Mouse (Mus musculus) hindbrain, embryonic 15.5 days (tissue): ENCODE data around the gene Prkch. TPM values are rescaled to one million over a fixed set of nuclear protein-coding genes. Genes with fewer than 3 reads are reported as not detected.
A peak's percentile ranks its signal among the peaks of the same experiment; 100 is the strongest.
"Not testable (repeated sequence)": the region's sequence is repeated elsewhere in the genome, so short reads cannot be mapped to it uniquely, and the experiment has no call there.

Source experiments
- ATAC-seq: fragments of 200-750 bp; cut with Nextera tagmentation; 2 replicates; pipeline ENCODE4 v1.8.0; 2017; ENCODE audit warnings: low read depth, moderate number of reproducible peaks, moderate TSS enrichment; ENCODE audit not compliant: low FRiP score
- H3K27ac ChIP-seq: fragments of 300-500 bp; sonication (generic); replicated peaks from 2 replicates; pipeline ENCODE4 v1.5.1; 2015; ENCODE audit warnings: mild to moderate bottlenecking, inconsistent platforms
- H3K27me3 ChIP-seq: fragments of 300-500 bp; sonication (generic); 2 replicates; pipeline ENCODE4 v1.6.1; 2015; ENCODE audit warnings: control low read depth, inconsistent platforms
- H3K36me3 ChIP-seq: fragments of 300-500 bp; sonication (generic); 2 replicates; pipeline ENCODE4 v1.6.1; 2015; ENCODE audit warnings: control low read depth, inconsistent platforms
- H3K4me1 ChIP-seq: fragments of 300-500 bp; sonication (generic); replicated peaks from 2 replicates; pipeline ENCODE4 v1.6.1; 2015; ENCODE audit warnings: control low read depth, inconsistent platforms
- H3K4me2 ChIP-seq: fragments of 300-500 bp; sonication (generic); 2 replicates; pipeline ENCODE4 v1.6.1; 2015; ENCODE audit warnings: moderate library complexity, mild to moderate bottlenecking, inconsistent platforms
- H3K4me3 ChIP-seq: fragments of 300-500 bp; sonication (generic); 2 replicates; pipeline ENCODE4 v1.5.1; 2015; ENCODE audit warnings: mild to moderate bottlenecking, inconsistent platforms
- H3K9ac ChIP-seq: fragments of 300-500 bp; sonication (generic); 2 replicates; pipeline ENCODE4 v1.6.1; 2015; ENCODE audit warnings: inconsistent platforms
- H3K9me3 ChIP-seq: fragments of 300-500 bp; sonication (generic); 2 replicates; pipeline ENCODE4 v1.6.1; 2016; ENCODE audit warnings: control low read depth, inconsistent platforms
- WGBS: fragments of 180-500 bp; shearing (Covaris S2); methylation state at CpG from one replicate; pipeline ENCODE4 v1.1.7; 2015; 5-methylcytosine and 5-hydroxymethylcytosine counted together
- polyA plus RNA-seq: library from polyadenylated mRNA; unstranded; fragments of >200 nt; fragmentation: Nextera tagmentation; extraction: Ambion mirVana; gene quantifications from 2 replicates; pipeline ENCODE4 v1.2.1, GENCODE M21; 2015

The Prkch gene
- 7.8 and 8.6 TPM in 2 replicates for polyA plus RNA-seq

DNA sequence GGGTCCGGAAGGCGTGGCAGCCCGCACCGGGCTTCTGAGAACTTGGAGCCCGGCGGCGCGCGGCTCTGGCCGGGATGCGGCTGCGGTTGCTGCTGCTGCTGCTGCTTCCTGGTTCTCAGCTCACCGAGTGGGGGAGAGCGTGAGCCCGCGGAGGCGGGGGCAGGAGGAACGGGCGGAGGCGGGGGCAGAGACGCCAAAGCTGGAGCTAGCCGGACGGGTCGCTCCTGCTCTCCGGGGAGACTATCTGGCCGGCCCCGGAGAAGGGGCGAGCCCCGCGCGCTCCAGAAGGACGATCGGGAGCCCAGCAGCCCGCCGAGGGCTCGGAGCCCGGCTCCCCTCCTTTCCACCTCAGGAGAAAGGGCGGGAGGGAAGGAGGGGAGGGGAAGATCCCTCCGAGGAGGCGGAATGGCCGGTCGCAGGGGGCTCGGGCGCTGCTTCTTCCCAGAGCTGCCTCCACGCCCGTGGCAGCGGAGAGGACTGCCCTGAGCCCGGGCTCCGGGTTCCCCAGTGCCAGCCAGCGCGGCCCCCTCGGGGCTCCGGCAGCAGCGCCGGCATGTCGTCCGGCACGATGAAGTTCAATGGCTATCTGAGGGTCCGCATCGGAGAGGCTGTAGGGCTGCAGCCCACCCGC, at the start of gene Prkch:
Gene Prkch, plus strand, starts transcription at position 187 of the 631 bp plus-strand sequence.
- peak; percentile 93 for ATAC-seq
- H3K9ac ChIP-seq: peak within 1 kb of the TSS; percentile 75
- H3K27me3 ChIP-seq: peaks cover 11% of the 10 kb centered on the region; the same call in 1 of the 2 replicates
- H3K4me3 ChIP-seq: peak within 1 kb of the TSS; percentile 82
- H3K4me1 ChIP-seq: peaks cover 20% of the 10 kb centered on the region
- no peaks in the 10 kb centered on the region for H3K9me3 ChIP-seq
- H3K36me3 ChIP-seq: no peaks in the 10 kb centered on the region
- peak within 1 kb of the TSS; percentile 66 for H3K27ac ChIP-seq
- peak within 1 kb of the TSS; percentile 90 for H3K4me2 ChIP-seq
- WGBS: under 1% methylated on average over 53 of the region's 61 CpGs

- Histone ChIP-seq H3K4me1 (no peaks in the 10 kb centered on the region), H3K36me3 (no peaks in the 10 kb centered on the region), H3K4me3 (no peak overlapping the region), H3K27ac (no peak overlapping the region), H3K9ac (no peak overlapping the region), H3K27me3 (peaks cover 8% of the 10 kb centered on the region), H3K9me3 (no peaks in the 10 kb centered on the region), H3K4me2 (peak overlapping the region; percentile 18; the same call in 1 of the 2 replicates)
- 26% methylated on average over 17 of the region's 17 CpGs for WGBS
- no peak for ATAC-seq
Observed at GRCm38 (mm10) chr12:73537499-73538138, 47.0 kb upstream of the Prkch start.

GRCm38 (mm10) chr12:73538139-73538508, 46.5 kb upstream of the Prkch start:
- H3K9ac ChIP-seq, ATAC-seq, H3K27ac ChIP-seq, H3K4me1 ChIP-seq, H3K9me3 ChIP-seq, H3K36me3 ChIP-seq, H3K4me3 ChIP-seq: not testable (repeated sequence)
- Histone ChIP-seq H3K4me2 (peak overlapping the region; percentile 18; the same call in 1 of the 2 replicates), H3K27me3 (peaks cover 14% of the 10 kb centered on the region)
- 70% methylated on average over 3 of the region's 3 CpGs for WGBS

DNA sequence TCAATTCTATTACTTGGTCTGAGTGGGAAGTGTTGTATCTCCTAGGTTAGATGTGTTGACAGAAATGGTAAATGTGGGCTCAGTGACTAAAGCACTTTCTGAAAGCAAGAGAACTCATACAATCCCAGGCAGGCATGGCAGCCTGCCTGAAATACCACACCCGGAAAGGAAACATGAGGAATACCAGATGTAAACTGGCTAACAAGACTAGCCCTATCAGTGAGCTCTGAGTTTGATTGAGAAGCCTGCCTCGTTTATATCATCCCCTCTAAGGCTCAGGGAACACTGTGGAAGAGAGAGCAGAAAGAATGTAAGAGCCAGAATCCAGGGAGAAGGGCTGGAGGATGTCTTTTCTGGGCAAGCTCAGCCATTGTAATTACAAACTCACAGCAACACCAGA, 45.4 kb upstream of the Prkch start:
- peaks cover 21% of the 10 kb centered on the region for H3K27me3 ChIP-seq
- no peak for ATAC-seq
- no peak overlapping the region for H3K4me2 ChIP-seq
- H3K27ac ChIP-seq: no peak overlapping the region
- no peak overlapping the region for H3K9ac ChIP-seq
- no peaks in the 10 kb centered on the region for H3K9me3 ChIP-seq
- H3K4me3 ChIP-seq: no peak overlapping the region
- no peaks in the 10 kb centered on the region for H3K36me3 ChIP-seq
- 33% methylated on average over 2 of the region's 2 CpGs for WGBS
- H3K4me1 ChIP-seq: no peaks in the 10 kb centered on the region

- Histone ChIP-seq H3K4me3 (no peak overlapping the region), H3K4me1 (peaks cover 3% of the 10 kb centered on the region), H3K36me3 (no peaks in the 10 kb centered on the region), H3K9me3 (no peaks in the 10 kb centered on the region), H3K27me3 (peaks cover 33% of the 10 kb centered on the region), H3K27ac (no peak overlapping the region), H3K9ac (no peak overlapping the region), H3K4me2 (no peak overlapping the region)
- no peak for ATAC-seq
- WGBS: 81% methylated on average over 2 of the region's 2 CpGs
Observed at GRCm38 (mm10) chr12:73540402-73540801, 44.2 kb upstream of the Prkch start.

GRCm38 (mm10) chr12:73543191-73543590, 41.4 kb upstream of the Prkch start:
- H3K27me3 ChIP-seq: peaks cover 61% of the 10 kb centered on the region
- no peak overlapping the region for H3K4me2 ChIP-seq
- peaks cover 14% of the 10 kb centered on the region for H3K4me1 ChIP-seq
- WGBS: 93% methylated on average over 5 of the region's 5 CpGs
- H3K4me3 ChIP-seq: no peak overlapping the region
- no peak for ATAC-seq
- H3K9me3 ChIP-seq: no peaks in the 10 kb centered on the region
- H3K36me3 ChIP-seq: no peaks in the 10 kb centered on the region
- no peak overlapping the region for H3K27ac ChIP-seq
- H3K9ac ChIP-seq: no peak overlapping the region

DNA sequence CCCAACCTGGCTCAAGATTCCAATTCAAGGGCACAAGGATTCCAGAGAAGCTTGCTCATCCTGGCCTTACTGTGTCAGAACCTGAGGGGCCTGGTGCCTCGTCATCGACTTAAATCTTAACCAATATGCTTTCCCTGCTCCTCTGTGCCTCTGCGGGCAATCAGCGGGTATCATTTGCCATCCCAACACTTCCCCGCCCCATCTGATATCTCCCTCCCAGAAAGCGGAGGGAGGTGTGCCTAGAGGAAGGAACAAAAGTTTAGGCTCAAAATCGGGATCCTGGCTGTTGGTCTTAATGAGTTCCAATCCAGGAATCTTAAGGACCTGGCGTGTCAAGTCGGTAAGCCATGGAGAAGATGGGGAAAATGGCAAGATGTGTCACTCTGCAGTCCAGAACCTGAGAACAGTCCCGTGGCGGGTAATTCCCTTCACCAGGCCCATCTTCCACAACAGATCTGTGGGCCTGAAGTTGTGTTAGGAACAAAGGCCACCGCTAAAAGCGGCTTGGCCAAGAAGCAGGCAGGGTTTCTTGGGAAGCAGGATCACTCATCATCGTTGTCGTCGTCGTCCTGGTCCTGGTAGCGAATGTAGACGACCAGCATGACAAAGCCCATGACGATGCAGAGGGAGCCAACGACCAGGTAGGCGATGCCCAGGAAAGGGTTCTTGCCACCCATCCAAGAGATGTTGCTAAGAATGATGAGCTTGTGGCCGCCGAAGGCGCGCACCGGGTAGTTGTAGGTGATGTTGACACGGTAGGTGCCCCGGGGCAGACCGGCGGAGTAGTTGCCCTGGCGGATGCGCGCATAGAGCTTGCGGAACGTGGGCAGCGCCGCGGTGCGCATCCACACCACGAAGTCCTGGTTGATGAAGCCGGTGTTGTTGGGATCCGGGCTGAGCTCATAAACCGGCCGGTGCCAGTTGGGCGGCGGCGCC, 39.6 kb upstream of the Prkch start:
- Histone ChIP-seq H3K4me1 (peaks cover 14% of the 10 kb centered on the region), H3K27me3 (peaks cover 78% of the 10 kb centered on the region), H3K9ac (no peak overlapping the region), H3K36me3 (no peaks in the 10 kb centered on the region), H3K4me2 (peak overlapping the region; percentile 51), H3K27ac (no peak overlapping the region), H3K9me3 (no peaks in the 10 kb centered on the region), H3K4me3 (peak overlapping the region; percentile 29)
- 14% methylated on average over 48 of the region's 48 CpGs for WGBS
- no peak for ATAC-seq

DNA sequence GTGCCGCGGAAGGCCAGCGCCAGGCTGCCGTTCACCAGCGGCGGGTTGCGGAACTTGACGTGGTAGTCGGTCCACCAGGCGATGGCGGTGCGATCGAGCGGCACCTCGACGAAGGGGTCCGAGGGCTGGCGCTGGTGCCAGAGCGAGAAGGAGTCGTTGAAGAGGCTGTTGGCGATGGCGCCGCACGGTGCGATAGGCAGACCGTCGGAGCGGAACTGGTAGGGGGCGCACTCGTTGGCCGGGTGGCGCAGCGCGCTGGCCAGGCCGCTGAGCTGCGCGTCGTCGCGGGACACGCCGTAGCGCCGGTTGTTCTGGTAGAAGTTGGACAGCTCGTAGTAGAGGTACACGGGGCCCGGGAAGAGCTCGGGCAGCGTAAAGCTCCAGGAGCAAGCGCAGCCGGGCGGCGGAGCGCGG, 38.9 kb upstream of the Prkch start:
- H3K9ac ChIP-seq: no peak overlapping the region

GRCm38 (mm10) chr12:73546086-73546711, 38.4 kb upstream of the Prkch start, which contains the start of gene Tmem30b:
Tmem30b (minus strand) TSS chr12:73546392.
- Histone ChIP-seq H3K27ac (no peak within 1 kb of the TSS), H3K4me1 (peaks cover 14% of the 10 kb centered on the region), H3K4me3 (peak within 1 kb of the TSS; percentile 29), H3K9ac (no peak within 1 kb of the TSS), H3K9me3 (no peaks in the 10 kb centered on the region), H3K27me3 (peaks cover 86% of the 10 kb centered on the region), H3K36me3 (no peaks in the 10 kb centered on the region), H3K4me2 (peak within 1 kb of the TSS; percentile 51)
- ATAC-seq: no peak
- 5% methylated on average over 32 of the region's 61 CpGs for WGBS

More for the DNA sequence above, 38.9 kb upstream of the Prkch start:
- peak overlapping the region; percentile 51 for H3K4me2 ChIP-seq
- H3K9me3 ChIP-seq: no peaks in the 10 kb centered on the region
- peak overlapping the region; percentile 29 for H3K4me3 ChIP-seq
- H3K27ac ChIP-seq: no peak overlapping the region
- WGBS: under 1% methylated on average over 55 of the region's 55 CpGs
- ATAC-seq: no peak
- H3K36me3 ChIP-seq: no peaks in the 10 kb centered on the region
- peaks cover 85% of the 10 kb centered on the region for H3K27me3 ChIP-seq
- peaks cover 14% of the 10 kb centered on the region for H3K4me1 ChIP-seq

DNA sequence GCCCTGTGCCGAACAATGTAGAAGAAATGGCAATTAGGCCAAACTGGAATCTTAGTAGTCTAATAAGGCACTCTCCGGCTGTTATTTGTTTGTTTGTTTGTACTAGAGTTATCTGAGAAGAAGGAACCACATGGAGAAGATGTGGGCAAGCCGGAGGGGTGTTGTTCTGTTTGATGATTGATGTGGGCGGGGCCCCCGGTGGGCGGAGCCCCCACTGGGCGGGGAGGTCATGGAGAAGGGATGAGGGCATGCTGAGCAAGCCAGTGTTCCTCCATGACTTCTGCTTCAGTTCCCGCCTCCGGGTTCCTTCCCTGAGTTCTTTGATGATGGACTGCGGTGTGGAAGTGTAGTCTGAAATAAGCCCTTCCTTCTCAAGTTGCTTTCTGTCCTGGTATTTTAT, 37.0 kb upstream of the Prkch start:
- H3K9me3 ChIP-seq: no peaks in the 10 kb centered on the region
- no peak overlapping the region for H3K27ac ChIP-seq
- no peak overlapping the region for H3K4me3 ChIP-seq
- WGBS: 32% methylated on average over 10 of the region's 10 CpGs
- no peak overlapping the region for H3K4me2 ChIP-seq
- no peaks in the 10 kb centered on the region for H3K36me3 ChIP-seq
- H3K9ac ChIP-seq: no peak overlapping the region
- ATAC-seq: no peak
- peaks cover 14% of the 10 kb centered on the region for H3K4me1 ChIP-seq
- H3K27me3 ChIP-seq: peaks cover 78% of the 10 kb centered on the region

DNA sequence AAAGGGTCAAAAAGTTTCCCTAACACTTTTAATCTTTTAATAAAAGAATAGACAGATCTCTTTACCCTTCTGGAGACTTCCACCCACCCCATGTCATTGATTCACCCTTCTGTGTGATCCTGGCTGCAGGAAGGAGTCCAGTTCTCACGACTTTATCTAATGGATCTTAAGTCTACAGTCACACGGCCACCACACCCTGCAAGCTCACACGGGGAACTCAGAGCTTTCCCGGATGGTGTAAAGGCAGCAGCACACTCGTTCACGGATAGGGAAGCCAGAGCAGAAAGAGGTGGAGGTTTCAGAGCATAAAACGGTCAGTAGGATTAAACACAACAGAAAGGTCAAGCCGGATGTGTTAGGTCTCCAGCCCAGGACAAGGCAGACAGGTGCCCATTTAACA, 36.3 kb upstream of the Prkch start:
- 82% methylated on average over 8 of the region's 8 CpGs for WGBS
- ATAC-seq: no peak

More for the DNA sequence above, 36.3 kb upstream of the Prkch start:
- no peak overlapping the region for H3K27ac ChIP-seq
- H3K4me3 ChIP-seq: no peak overlapping the region
- H3K4me2 ChIP-seq: no peak overlapping the region
- H3K9ac ChIP-seq: no peak overlapping the region
- peaks cover 72% of the 10 kb centered on the region for H3K27me3 ChIP-seq
- H3K4me1 ChIP-seq: peaks cover 14% of the 10 kb centered on the region
- no peaks in the 10 kb centered on the region for H3K36me3 ChIP-seq
- no peaks in the 10 kb centered on the region for H3K9me3 ChIP-seq
